Mouse (Mus musculus) kidney, postnatal 10 days (tissue): ENCODE measurements around the gene Tldc1.

Source experiments
- DNase-seq: peaks from one replicate; pipeline ENCODE4 v3.0.0; 2021; ENCODE audit warnings: mixed read lengths

Gene Tldc1

GRCm38 (mm10) chr8:119778263-119778662 is at the start of gene Tldc1:
Gene Tldc1 (minus strand): TSS chr8:119778416.
- DNase-seq = peak; percentile 100

GRCm38 (mm10) chr8:119827721-119828153 is 49.5 kb upstream of the Tldc1 start:
- no peak for DNase-seq

- no peak for DNase-seq
Measured at GRCm38 (mm10) chr8:119826982-119827381, 48.8 kb upstream of the Tldc1 start.

- no peak for DNase-seq
Measured at GRCm38 (mm10) chr8:119825950-119826730, 47.9 kb upstream of the Tldc1 start.

GRCm38 (mm10) chr8:119824809-119825273 is 46.6 kb upstream of the Tldc1 start:
- DNase-seq = peak; percentile 74

GRCm38 (mm10) chr8:119824100-119824499 is 45.9 kb upstream of the Tldc1 start:
- DNase-seq = peak; percentile 60

GRCm38 (mm10) chr8:119823278-119823677 is 45.1 kb upstream of the Tldc1 start:
- no peak for DNase-seq

- no peak for DNase-seq
Measured at GRCm38 (mm10) chr8:119821691-119822090, 43.5 kb upstream of the Tldc1 start.

- DNase-seq = no peak
Measured at GRCm38 (mm10) chr8:119819976-119820375, 41.8 kb upstream of the Tldc1 start.

- peak; percentile 66 for DNase-seq
Measured at GRCm38 (mm10) chr8:119819316-119819715, 41.1 kb upstream of the Tldc1 start.

GRCm38 (mm10) chr8:119817446-119817845 is 39.2 kb upstream of the Tldc1 start:
- no peak for DNase-seq

- no peak for DNase-seq
Measured at GRCm38 (mm10) chr8:119816219-119816618, 38.0 kb upstream of the Tldc1 start.

GRCm38 (mm10) chr8:119812650-119813431 is 34.6 kb upstream of the Tldc1 start:
- DNase-seq = peak; percentile 77

GRCm38 (mm10) chr8:119811925-119812324 is 33.7 kb upstream of the Tldc1 start:
- DNase-seq = no peak

GRCm38 (mm10) chr8:119810953-119811499 is 32.8 kb upstream of the Tldc1 start:
- no peak for DNase-seq

- DNase-seq = no peak
Measured at GRCm38 (mm10) chr8:119810127-119810868, 32.1 kb upstream of the Tldc1 start.

- DNase-seq = no peak
Measured at GRCm38 (mm10) chr8:119809620-119810019, 31.4 kb upstream of the Tldc1 start.

GRCm38 (mm10) chr8:119807687-119808086 is 29.5 kb upstream of the Tldc1 start:
- DNase-seq = no peak

- peak; percentile 55 for DNase-seq
Measured at GRCm38 (mm10) chr8:119806422-119807263, 28.4 kb upstream of the Tldc1 start.

GRCm38 (mm10) chr8:119805275-119805674 is 27.1 kb upstream of the Tldc1 start:
- no peak for DNase-seq

- DNase-seq = no peak
Measured at GRCm38 (mm10) chr8:119802592-119802991, 24.4 kb upstream of the Tldc1 start.

- DNase-seq = no peak
Measured at GRCm38 (mm10) chr8:119801168-119801567, 23.0 kb upstream of the Tldc1 start.
